Comparison of ENCODE assay signal across 9 mouse cellular contexts in the genomic region with DNA sequence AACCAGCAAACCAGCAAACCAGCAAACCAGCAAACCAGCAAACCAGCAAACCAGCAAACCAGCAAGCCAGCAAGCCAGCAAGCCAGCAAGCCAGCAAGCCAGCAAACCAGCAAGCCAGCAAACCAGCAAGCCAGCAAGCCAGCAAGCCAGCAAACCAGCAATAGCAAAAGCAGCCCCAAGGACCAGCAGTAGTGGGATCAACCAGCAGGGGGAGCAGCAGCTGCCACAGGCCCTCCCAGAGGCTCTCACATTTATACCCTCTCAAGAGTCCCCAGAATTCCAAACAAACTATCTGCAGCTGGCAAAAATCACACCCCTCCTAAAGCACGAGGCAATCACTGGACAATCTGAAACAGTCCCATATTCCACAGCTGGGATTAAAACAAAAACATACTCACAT.
DNase-seq lines count a peak whose midpoint lies in the region; ATAC-seq and TF ChIP-seq lines count a peak whose summit lies in the region.
"Had no signal": no experiment of that assay in that cellular context is flagged by ENCODE, and none has a peak within 500 bp of the region (broad histone marks: within the 10 kb centered on the region; RNA-seq: fewer than 3 reads in every experiment).

No protein-coding gene starts in this region.

- no peaks in the 10 kb centered on the region for H3K36me3 ChIP-seq in intestine, postnatal 0 days (ENCODE audit: control insufficient read depth, insufficient read depth)
- no peaks in the 10 kb centered on the region for H3K36me3 ChIP-seq in intestine, embryonic 15.5 days
- H3K36me3 ChIP-seq in heart, postnatal 0 days (replicated peaks; ENCODE audit: control insufficient read depth, insufficient read depth, low read length) = no peaks in the 10 kb centered on the region
- H3K36me3 ChIP-seq: embryonic facial prominence, embryonic 13.5 days had no signal

- H3K9me3 ChIP-seq in intestine, postnatal 0 days (ENCODE audit: control insufficient read depth) = no peaks in the 10 kb centered on the region
- no peaks in the 10 kb centered on the region for H3K9me3 ChIP-seq in intestine, embryonic 15.5 days
- H3K9me3 ChIP-seq in heart, postnatal 0 days (replicated peaks; ENCODE audit: control insufficient read depth, low read length) = no peaks in the 10 kb centered on the region
- H3K9me3 ChIP-seq: embryonic facial prominence, embryonic 13.5 days had no signal

- peak; percentile 59 for DNase-seq in R1 (ENCODE audit: low read depth, low spot score)
- DNase-seq in cerebellum, postnatal 4 days (ENCODE audit: low spot score in 2 of 2) = peak; percentile 30 to 57
- DNase-seq in heart, postnatal 0 days (ENCODE audit: low spot score) = no peak
- peak; percentile 24 to 58 for DNase-seq in left cerebral cortex, adult 8-10 months (ENCODE audit: low spot score in 2 of 2)
- DNase-seq in retina, embryonic 14.5 days (ENCODE audit: low spot score) = peak; percentile 69
- peak; percentile 91 for DNase-seq in thymus, postnatal 4 days

- no peak overlapping the region for H3K9ac ChIP-seq in intestine, postnatal 0 days (ENCODE audit: low read depth, low read length)
- no peak overlapping the region for H3K9ac ChIP-seq in intestine, embryonic 15.5 days
- H3K9ac ChIP-seq in heart, postnatal 0 days (replicated peaks; ENCODE audit: low read depth, low read length) = no peak overlapping the region
- H3K9ac ChIP-seq: embryonic facial prominence, embryonic 13.5 days had no signal

- no peak overlapping the region for H3K27ac ChIP-seq in intestine, postnatal 0 days (ENCODE audit: low read depth, low read length)
- no peak overlapping the region for H3K27ac ChIP-seq in intestine, embryonic 15.5 days
- no peak overlapping the region for H3K27ac ChIP-seq in heart, postnatal 0 days (ENCODE audit: low read depth)
- H3K27ac ChIP-seq: embryonic facial prominence, embryonic 13.5 days had no signal

- ATAC-seq in intestine, postnatal 0 days = no peak
- ATAC-seq in intestine, embryonic 15.5 days = no peak
- no peak for ATAC-seq in heart, postnatal 0 days (ENCODE audit: insufficient read depth, low read depth)

- H3K27me3 ChIP-seq in intestine, postnatal 0 days (replicated peaks; ENCODE audit: control insufficient read depth, insufficient read depth, low read length) = no peaks in the 10 kb centered on the region
- no peaks in the 10 kb centered on the region for H3K27me3 ChIP-seq in intestine, embryonic 15.5 days (replicated peaks)
- no peaks in the 10 kb centered on the region for H3K27me3 ChIP-seq in heart, postnatal 0 days (ENCODE audit: control insufficient read depth, insufficient read depth, low read length)
- H3K27me3 ChIP-seq: embryonic facial prominence, embryonic 13.5 days had no signal

- H3K4me1 ChIP-seq in intestine, postnatal 0 days (replicated peaks; ENCODE audit: control insufficient read depth, insufficient read depth, low read length) = no peaks in the 10 kb centered on the region
- H3K4me1 ChIP-seq in intestine, embryonic 15.5 days (replicated peaks) = no peaks in the 10 kb centered on the region
- no peaks in the 10 kb centered on the region; the same call in 1 of the 2 replicates for H3K4me1 ChIP-seq in heart, postnatal 0 days (ENCODE audit: control insufficient read depth, insufficient read depth)
- H3K4me1 ChIP-seq: embryonic facial prominence, embryonic 13.5 days had no signal

- peak; percentile 77 for TF ChIP-seq CTCF in intestine, postnatal 0 days (IDR thresholded peaks at IDR 0.05; ENCODE audit: low read depth)
- TF ChIP-seq CTCF in heart, postnatal 0 days (IDR thresholded peaks at IDR 0.05; ENCODE audit: low read depth) = peak; percentile 54

- 46% methylated on average over 1 of the region's 1 CpGs for WGBS in intestine, postnatal 0 days
- 24% methylated on average over 1 of the region's 1 CpGs for WGBS in intestine, embryonic 15.5 days
- WGBS in heart, postnatal 0 days = 26% methylated on average over 1 of the region's 1 CpGs

- H3K4me2 ChIP-seq in intestine, postnatal 0 days (replicated peaks; ENCODE audit: low read depth) = no peak overlapping the region
- no peak overlapping the region for H3K4me2 ChIP-seq in intestine, embryonic 15.5 days (replicated peaks)
- no peak overlapping the region for H3K4me2 ChIP-seq in heart, postnatal 0 days (ENCODE audit: low read depth, low read length)
- H3K4me2 ChIP-seq: embryonic facial prominence, embryonic 13.5 days had no signal

- TF ChIP-seq EP300 in heart, postnatal 0 days (IDR thresholded peaks at IDR 0.05; ENCODE audit: low read depth) = no peak

- no peak overlapping the region for H3K4me3 ChIP-seq in intestine, postnatal 0 days (ENCODE audit: low read depth, low read length)
- H3K4me3 ChIP-seq in intestine, embryonic 15.5 days (replicated peaks) = no peak overlapping the region
- H3K4me3 ChIP-seq in heart, postnatal 0 days (ENCODE audit: low read depth, low read length) = no peak overlapping the region
- H3K4me3 ChIP-seq: embryonic facial prominence, embryonic 13.5 days had no signal
